Mouse (Mus musculus): ENCODE data around the gene Slc35a3. TPM values are rescaled to one million over a fixed set of nuclear protein-coding genes. Genes with fewer than 3 reads are reported as not detected.
A peak's percentile ranks its signal among the peaks of the same experiment; 100 is the strongest.

The Slc35a3 gene
- polyA plus RNA-seq, 1 experiment from 2014 or later: 4.6 TPM

GRCm38 (mm10) chr3:116653278-116653945 is 59.2 kb downstream of the Slc35a3 start:
- Histone ChIP-seq H3K9me3 (replicated peaks; ENCODE audit: control insufficient read depth, low read length) (no peaks in the 10 kb centered on the region), H3K27ac (ENCODE audit: low read depth, low read length) (no peak overlapping the region), H3K4me1 (ENCODE audit: control insufficient read depth, insufficient read depth, low read length) (peaks cover 5% of the 10 kb centered on the region; the same call in 1 of the 2 replicates), H3K36me3 (ENCODE audit: control insufficient read depth, insufficient read depth, low read length) (peaks cover 3% of the 10 kb centered on the region; the same call in 1 of the 2 replicates), H3K9ac (ENCODE audit: low read length) (no peak overlapping the region), H3K4me3 (ENCODE audit: low read depth, low read length) (no peak overlapping the region), H3K27me3 (replicated peaks; ENCODE audit: control insufficient read depth, insufficient read depth, low read length) (no peaks in the 10 kb centered on the region), H3K4me2 (ENCODE audit: low read length) (no peak overlapping the region)
- WGBS: 69% methylated on average over 5 of the region's 5 CpGs
- no peak for DNase-seq (ENCODE audit: low spot score)
- ATAC-seq: no peak

- peak; percentile 58 for ATAC-seq
These were observed 60.6 kb downstream of the Slc35a3 start for GRCm38 (mm10) chr3:116652033-116652446.

GRCm38 (mm10) chr3:116650698-116651097 is 61.9 kb downstream of the Slc35a3 start:
- Histone ChIP-seq H3K4me1 (ENCODE audit: control insufficient read depth, insufficient read depth, low read length) (peaks cover 5% of the 10 kb centered on the region; the same call in 1 of the 2 replicates), H3K27me3 (replicated peaks; ENCODE audit: control insufficient read depth, insufficient read depth, low read length) (no peaks in the 10 kb centered on the region), H3K4me3 (ENCODE audit: low read depth, low read length) (no peak overlapping the region), H3K9ac (ENCODE audit: low read length) (no peak overlapping the region), H3K4me2 (ENCODE audit: low read length) (no peak overlapping the region), H3K36me3 (ENCODE audit: control insufficient read depth, insufficient read depth, low read length) (peaks cover 18% of the 10 kb centered on the region), H3K27ac (ENCODE audit: low read depth, low read length) (no peak overlapping the region), H3K9me3 (replicated peaks; ENCODE audit: control insufficient read depth, low read length) (no peaks in the 10 kb centered on the region)
- WGBS: 96% methylated on average over 9 of the region's 9 CpGs
- no peak for DNase-seq (ENCODE audit: low spot score)
- no peak for ATAC-seq

More at GRCm38 (mm10) chr3:116652033-116652446, 60.6 kb downstream of the Slc35a3 start:
- Histone ChIP-seq H3K27ac (ENCODE audit: low read depth, low read length) (no peak overlapping the region), H3K36me3 (ENCODE audit: control insufficient read depth, insufficient read depth, low read length) (peaks cover 7% of the 10 kb centered on the region), H3K4me2 (ENCODE audit: low read length) (no peak overlapping the region), H3K9ac (ENCODE audit: low read length) (no peak overlapping the region), H3K4me3 (ENCODE audit: low read depth, low read length) (no peak overlapping the region), H3K9me3 (replicated peaks; ENCODE audit: control insufficient read depth, low read length) (no peaks in the 10 kb centered on the region), H3K4me1 (ENCODE audit: control insufficient read depth, insufficient read depth, low read length) (peaks cover 5% of the 10 kb centered on the region; the same call in 1 of the 2 replicates), H3K27me3 (replicated peaks; ENCODE audit: control insufficient read depth, insufficient read depth, low read length) (no peaks in the 10 kb centered on the region)
- WGBS: 57% methylated on average over 3 of the region's 3 CpGs
- DNase-seq (ENCODE audit: low spot score): peak; percentile 23

GRCm38 (mm10) chr3:116648805-116649204 is 63.8 kb downstream of the Slc35a3 start:
- Histone ChIP-seq H3K36me3 (ENCODE audit: control insufficient read depth, insufficient read depth, low read length) (peaks cover 34% of the 10 kb centered on the region), H3K27me3 (replicated peaks; ENCODE audit: control insufficient read depth, insufficient read depth, low read length) (no peaks in the 10 kb centered on the region), H3K27ac (ENCODE audit: low read depth, low read length) (no peak overlapping the region), H3K4me2 (ENCODE audit: low read length) (no peak overlapping the region), H3K4me3 (ENCODE audit: low read depth, low read length) (no peak overlapping the region), H3K9ac (ENCODE audit: low read length) (no peak overlapping the region), H3K9me3 (replicated peaks; ENCODE audit: control insufficient read depth, low read length) (no peaks in the 10 kb centered on the region), H3K4me1 (ENCODE audit: control insufficient read depth, insufficient read depth, low read length) (peaks cover 5% of the 10 kb centered on the region; the same call in 1 of the 2 replicates)
- WGBS: 96% methylated on average over 7 of the region's 7 CpGs
- ATAC-seq (no peak), DNase-seq (ENCODE audit: low spot score) (no peak)

GRCm38 (mm10) chr3:116646387-116646786 is 66.2 kb downstream of the Slc35a3 start:
- Histone ChIP-seq H3K4me2 (ENCODE audit: low read length) (no peak overlapping the region), H3K9ac (ENCODE audit: low read length) (no peak overlapping the region), H3K4me1 (ENCODE audit: control insufficient read depth, insufficient read depth, low read length) (no peaks in the 10 kb centered on the region), H3K9me3 (replicated peaks; ENCODE audit: control insufficient read depth, low read length) (no peaks in the 10 kb centered on the region), H3K36me3 (ENCODE audit: control insufficient read depth, insufficient read depth, low read length) (peaks cover 54% of the 10 kb centered on the region), H3K27me3 (replicated peaks; ENCODE audit: control insufficient read depth, insufficient read depth, low read length) (no peaks in the 10 kb centered on the region), H3K27ac (ENCODE audit: low read depth, low read length) (no peak overlapping the region), H3K4me3 (ENCODE audit: low read depth, low read length) (no peak overlapping the region)
- DNase-seq (ENCODE audit: low spot score) (no peak), ATAC-seq (no peak)
- WGBS: 96% methylated on average over 1 of the region's 1 CpGs

- H3K36me3 ChIP-seq (ENCODE audit: control insufficient read depth, insufficient read depth, low read length): peaks cover 84% of the 10 kb centered on the region
- H3K27me3 ChIP-seq (replicated peaks; ENCODE audit: control insufficient read depth, insufficient read depth, low read length): no peaks in the 10 kb centered on the region
- H3K4me2 ChIP-seq (ENCODE audit: low read length): no peak overlapping the region
- no peak overlapping the region for H3K27ac ChIP-seq (ENCODE audit: low read depth, low read length)
- H3K9me3 ChIP-seq (replicated peaks; ENCODE audit: control insufficient read depth, low read length): no peaks in the 10 kb centered on the region
- H3K4me1 ChIP-seq (ENCODE audit: control insufficient read depth, insufficient read depth, low read length): no peaks in the 10 kb centered on the region
- DNase-seq (ENCODE audit: low spot score): no peak
- H3K9ac ChIP-seq (ENCODE audit: low read length): no peak overlapping the region
- no peak overlapping the region for H3K4me3 ChIP-seq (ENCODE audit: low read depth, low read length)
- 92% methylated on average over 2 of the region's 2 CpGs for WGBS
- no peak for ATAC-seq
These were observed 70.3 kb downstream of the Slc35a3 start for GRCm38 (mm10) chr3:116642373-116642772.

GRCm38 (mm10) chr3:116641811-116642371 is 70.7 kb downstream of the Slc35a3 start:
- no peak overlapping the region for H3K9ac ChIP-seq (ENCODE audit: low read length)
- peaks cover 86% of the 10 kb centered on the region for H3K36me3 ChIP-seq (ENCODE audit: control insufficient read depth, insufficient read depth, low read length)
- H3K27ac ChIP-seq (ENCODE audit: low read depth, low read length): no peak overlapping the region
- no peaks in the 10 kb centered on the region for H3K27me3 ChIP-seq (replicated peaks; ENCODE audit: control insufficient read depth, insufficient read depth, low read length)
- no peaks in the 10 kb centered on the region for H3K4me1 ChIP-seq (ENCODE audit: control insufficient read depth, insufficient read depth, low read length)
- no peak for ATAC-seq
- no peak for DNase-seq (ENCODE audit: low spot score)
- H3K4me2 ChIP-seq (ENCODE audit: low read length): no peak overlapping the region
- no peaks in the 10 kb centered on the region for H3K9me3 ChIP-seq (replicated peaks; ENCODE audit: control insufficient read depth, low read length)
- no peak overlapping the region for H3K4me3 ChIP-seq (ENCODE audit: low read depth, low read length)
- WGBS: 95% methylated on average over 6 of the region's 6 CpGs

- H3K36me3 ChIP-seq (ENCODE audit: control insufficient read depth, insufficient read depth, low read length): peaks cover 82% of the 10 kb centered on the region
- WGBS: 75% methylated on average over 1 of the region's 1 CpGs
- H3K4me1 ChIP-seq (ENCODE audit: control insufficient read depth, insufficient read depth, low read length): no peaks in the 10 kb centered on the region
These were observed 72.6 kb downstream of the Slc35a3 start for GRCm38 (mm10) chr3:116640024-116640423.

GRCm38 (mm10) chr3:116638572-116638971 is 74.1 kb downstream of the Slc35a3 start:
- DNase-seq (ENCODE audit: low spot score) (no peak), ATAC-seq (no peak)
- H3K27ac ChIP-seq (ENCODE audit: low read depth, low read length): no peak overlapping the region
- no peak overlapping the region for H3K9ac ChIP-seq (ENCODE audit: low read length)
- no peaks in the 10 kb centered on the region for H3K27me3 ChIP-seq (replicated peaks; ENCODE audit: control insufficient read depth, insufficient read depth, low read length)
- no peak overlapping the region for H3K4me3 ChIP-seq (ENCODE audit: low read depth, low read length)
- H3K4me2 ChIP-seq (ENCODE audit: low read length): no peak overlapping the region
- H3K9me3 ChIP-seq (replicated peaks; ENCODE audit: control insufficient read depth, low read length): no peaks in the 10 kb centered on the region
- no peaks in the 10 kb centered on the region for H3K4me1 ChIP-seq (ENCODE audit: control insufficient read depth, insufficient read depth, low read length)
- H3K36me3 ChIP-seq (ENCODE audit: control insufficient read depth, insufficient read depth, low read length): peaks cover 85% of the 10 kb centered on the region
- WGBS: 93% methylated on average over 7 of the region's 7 CpGs

More at GRCm38 (mm10) chr3:116640024-116640423, 72.6 kb downstream of the Slc35a3 start:
- H3K9ac ChIP-seq (ENCODE audit: low read length): no peak overlapping the region
- no peaks in the 10 kb centered on the region for H3K9me3 ChIP-seq (replicated peaks; ENCODE audit: control insufficient read depth, low read length)
- H3K27me3 ChIP-seq (replicated peaks; ENCODE audit: control insufficient read depth, insufficient read depth, low read length): no peaks in the 10 kb centered on the region
- H3K4me2 ChIP-seq (ENCODE audit: low read length): no peak overlapping the region
- H3K27ac ChIP-seq (ENCODE audit: low read depth, low read length): no peak overlapping the region
- ATAC-seq (no peak), DNase-seq (ENCODE audit: low spot score) (no peak)
- H3K4me3 ChIP-seq (ENCODE audit: low read depth, low read length): no peak overlapping the region

Measured in forebrain, embryonic 14.5 days (tissue).